Mouse (Mus musculus) ES-E14 (cell line): Measurements from ENCODE around the gene Tom1l2.

Source experiments
- CHD2 ChIP-seq: IDR thresholded peaks from 2 replicates; pipeline ENCODE4 v1.6.1; 2014; ENCODE audit warnings: mild to moderate bottlenecking, low read depth, low read length, inconsistent platforms
- HCFC1 ChIP-seq: IDR thresholded peaks from 2 replicates; pipeline ENCODE4 v1.6.1; 2012; ENCODE audit warnings: low read length, inconsistent platforms, borderline replicate concordance; ENCODE audit not compliant: insufficient read depth
- MAFK ChIP-seq: IDR thresholded peaks from 2 replicates; pipeline ENCODE4 v1.6.1; 2014; ENCODE audit warnings: mild to moderate bottlenecking, low read depth, low read length, inconsistent platforms; ENCODE audit not compliant: insufficient read depth
- ZC3H11A ChIP-seq: IDR thresholded peaks from 2 replicates; pipeline ENCODE4 v1.6.1; 2012; ENCODE audit warnings: low read depth, mild to moderate bottlenecking, inconsistent platforms, low read length, borderline replicate concordance
- ZNF384 ChIP-seq: IDR thresholded peaks from 2 replicates; pipeline ENCODE4 v1.6.1; 2012; ENCODE audit warnings: low read depth, low read length, inconsistent platforms

GRCm38 (mm10) chr11:60367256-60367655 lies 14.6 kb upstream of the Tom1l2 start:
- no peak for TF ChIP-seq ZNF384
- no peak for TF ChIP-seq ZC3H11A
- TF ChIP-seq CHD2, result no peak
- no peak for TF ChIP-seq MAFK
- TF ChIP-seq HCFC1, result no peak
